In the genomic region with DNA sequence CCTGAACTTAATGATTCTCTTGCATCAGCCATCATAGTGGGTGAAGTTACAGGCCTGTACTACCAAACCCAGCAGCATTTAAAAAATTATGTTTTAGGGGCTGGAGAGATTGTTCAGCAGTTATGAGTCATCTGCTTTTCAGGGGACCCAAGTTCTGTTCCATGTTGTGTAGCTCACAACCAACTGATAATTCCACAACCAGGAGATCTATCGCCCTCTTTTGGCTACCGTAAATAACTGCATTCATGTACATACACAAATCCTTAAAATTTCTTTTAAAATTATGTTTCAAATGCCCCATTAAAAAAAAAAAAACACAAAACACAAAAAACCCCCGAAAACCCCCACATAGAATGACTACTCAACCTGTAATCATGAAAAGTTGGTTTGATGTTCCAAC, we compare ENCODE assay signal across 21 mouse cellular contexts.
DNase-seq lines count a peak whose midpoint lies in the region; ATAC-seq and TF ChIP-seq lines count a peak whose summit lies in the region.
"Had no signal": no experiment of that assay in that cellular context is flagged by ENCODE, and none has a peak within 500 bp of the region (broad histone marks: within the 10 kb centered on the region; RNA-seq: fewer than 3 reads in every experiment).

No protein-coding gene starts in this region.

- no peak overlapping the region for H3K9ac ChIP-seq in lung, postnatal 0 days (replicated peaks; ENCODE audit: low read depth)
- no peak overlapping the region for H3K9ac ChIP-seq in stomach, postnatal 0 days (ENCODE audit: low read length)
- no peak overlapping the region for H3K9ac ChIP-seq in forebrain, embryonic 15.5 days (replicated peaks)
- H3K9ac ChIP-seq: forebrain, embryonic 12.5 days; heart, embryonic 13.5 days; liver, embryonic 13.5 days had no signal

- peak; percentile 23 for DNase-seq in CD4-positive, CD25-positive, alpha-beta regulatory T cell, adult 2 months (ENCODE audit: low read depth, low spot score)
- DNase-seq in lung, postnatal 0 days (ENCODE audit: low spot score) = no peak
- DNase-seq in lung, postnatal 14 days = no peak
- peak; percentile 60 for DNase-seq in R1 (ENCODE audit: low read depth, low spot score)
- DNase-seq in stomach, postnatal 0 days (ENCODE audit: low spot score) = no peak
- no peak for DNase-seq in left cerebral cortex, adult 8-10 months (ENCODE audit: low spot score in 2 of 2)
- DNase-seq: adrenal gland, postnatal 25 days; cerebellum, postnatal 14 days; heart, postnatal 36 days; kidney, adult 2 months; kidney, postnatal 36 days; liver, embryonic 13.5 days; lung, postnatal 10 days; spleen, adult 18-20 months; thymus, postnatal 14 days had no signal

- no peak overlapping the region for H3K27ac ChIP-seq in lung, postnatal 0 days (ENCODE audit: low read length)
- no peak overlapping the region for H3K27ac ChIP-seq in stomach, postnatal 0 days (replicated peaks)
- no peak overlapping the region for H3K27ac ChIP-seq in forebrain, embryonic 15.5 days (replicated peaks)
- H3K27ac ChIP-seq: forebrain, embryonic 12.5 days; heart, embryonic 13.5 days; liver, embryonic 13.5 days had no signal

- 82% methylated on average over 3 of the region's 3 CpGs for WGBS in lung, postnatal 0 days
- WGBS in stomach, postnatal 0 days = 78% methylated on average over 3 of the region's 3 CpGs
- WGBS in forebrain, embryonic 15.5 days = 79% methylated on average over 3 of the region's 3 CpGs

- H3K36me3 ChIP-seq in lung, postnatal 0 days (ENCODE audit: insufficient read depth, low read length) = no peaks in the 10 kb centered on the region
- no peaks in the 10 kb centered on the region for H3K36me3 ChIP-seq in stomach, postnatal 0 days (ENCODE audit: control insufficient read depth, insufficient read depth, low read length)
- no peaks in the 10 kb centered on the region for H3K36me3 ChIP-seq in forebrain, embryonic 15.5 days
- H3K36me3 ChIP-seq: forebrain, embryonic 12.5 days; heart, embryonic 13.5 days; liver, embryonic 13.5 days had no signal

- H3K9me3 ChIP-seq in lung, postnatal 0 days (ENCODE audit: low read length) = no peaks in the 10 kb centered on the region
- H3K9me3 ChIP-seq in stomach, postnatal 0 days (ENCODE audit: control insufficient read depth, low read length) = no peaks in the 10 kb centered on the region
- 0 out of 2 replicates have a peak, but pooled peaks cover 4% of the 10 kb centered on the region for H3K9me3 ChIP-seq in forebrain, embryonic 15.5 days
- H3K9me3 ChIP-seq: forebrain, embryonic 12.5 days; heart, embryonic 13.5 days; liver, embryonic 13.5 days had no signal

- no peak for TF ChIP-seq EP300 in lung, postnatal 0 days (IDR thresholded peaks at IDR 0.05)
- no peak for TF ChIP-seq EP300 in stomach, postnatal 0 days (optimal IDR thresholded peaks at IDR 0.05)

- H3K27me3 ChIP-seq in lung, postnatal 0 days (replicated peaks; ENCODE audit: insufficient read depth, low read length) = no peaks in the 10 kb centered on the region
- H3K27me3 ChIP-seq in stomach, postnatal 0 days (ENCODE audit: control insufficient read depth, insufficient read depth, low read length) = no peaks in the 10 kb centered on the region
- no peaks in the 10 kb centered on the region for H3K27me3 ChIP-seq in forebrain, embryonic 15.5 days
- H3K27me3 ChIP-seq: forebrain, embryonic 12.5 days; heart, embryonic 13.5 days; liver, embryonic 13.5 days had no signal

- H3K4me1 ChIP-seq in lung, postnatal 0 days (ENCODE audit: insufficient read depth, low read depth, low read length) = no peaks in the 10 kb centered on the region
- no peaks in the 10 kb centered on the region for H3K4me1 ChIP-seq in stomach, postnatal 0 days (replicated peaks; ENCODE audit: control insufficient read depth, insufficient read depth)
- H3K4me1 ChIP-seq in forebrain, embryonic 15.5 days = no peaks in the 10 kb centered on the region
- H3K4me1 ChIP-seq: forebrain, embryonic 12.5 days had no signal

- 0 out of 2 replicates have a peak, but pooled peaks have one; percentile 9 for TF ChIP-seq CTCF in lung, postnatal 0 days (IDR thresholded peaks at IDR 0.05)
- TF ChIP-seq CTCF in stomach, postnatal 0 days (IDR thresholded peaks at IDR 0.05; ENCODE audit: low read depth) = peak; percentile 35

- H3K4me3 ChIP-seq in lung, postnatal 0 days (ENCODE audit: low read depth, low read length) = no peak overlapping the region
- H3K4me3 ChIP-seq in stomach, postnatal 0 days (ENCODE audit: low read depth, low read length) = no peak overlapping the region
- H3K4me3 ChIP-seq in forebrain, embryonic 15.5 days = no peak overlapping the region
- H3K4me3 ChIP-seq: forebrain, embryonic 12.5 days; heart, embryonic 13.5 days; liver, embryonic 13.5 days had no signal

- no peak for ATAC-seq in CD4-positive, CD25-positive, alpha-beta regulatory T cell, adult 4 months
- ATAC-seq in lung, postnatal 0 days = no peak
- no peak for ATAC-seq in stomach, postnatal 0 days (ENCODE audit: low FRiP score, low TSS enrichment)
- ATAC-seq in forebrain, embryonic 15.5 days (replicated peaks) = no peak
- ATAC-seq: activated CD4-positive, CD25-positive, alpha-beta regulatory T cell, adult 4 months; hindbrain, embryonic 16.5 days had no signal

- no peak overlapping the region for H3K4me2 ChIP-seq in lung, postnatal 0 days (replicated peaks; ENCODE audit: low read depth, low read length)
- no peak overlapping the region for H3K4me2 ChIP-seq in stomach, postnatal 0 days (replicated peaks; ENCODE audit: low read depth)
- no peak overlapping the region for H3K4me2 ChIP-seq in forebrain, embryonic 15.5 days (replicated peaks)
- H3K4me2 ChIP-seq: forebrain, embryonic 12.5 days; heart, embryonic 13.5 days; liver, embryonic 13.5 days had no signal

Comparison
In these comparisons a context has a peak if more than half of its experiments do, and no peak if none do; other contexts are left out.
1. DNase-seq: peak in CD4-positive, CD25-positive, alpha-beta regulatory T cell, adult 2 months (single experiment) and R1 (single experiment); none in lung, postnatal 0 days (single experiment), lung, postnatal 14 days (single experiment), stomach, postnatal 0 days (single experiment) and left cerebral cortex, adult 8-10 months (0 of 2).